Mouse (Mus musculus): ENCODE data around the gene Dvl2. TPM values are rescaled to one million over a fixed set of nuclear protein-coding genes. Genes with fewer than 3 reads are reported as not detected.

Dvl2 gene
- polyA plus RNA-seq, 1 experiment: 45.7 TPM

GRCm38 (mm10) chr11:70030651-70031320 lies 30.4 kb downstream of the Dvl2 start:
- no peak for DNase-seq (ENCODE audit: low read depth)
- TF ChIP-seq POLR2A (IDR thresholded peaks at IDR 0.05; ENCODE audit: borderline replicate concordance, extremely low read depth, insufficient read depth, insufficient read length, poor library complexity, severe bottlenecking) (no peak), CTCF (IDR thresholded peaks at IDR 0.05; ENCODE audit: borderline replicate concordance, extremely low read depth, insufficient read depth, insufficient read length) (no peak)

DNA sequence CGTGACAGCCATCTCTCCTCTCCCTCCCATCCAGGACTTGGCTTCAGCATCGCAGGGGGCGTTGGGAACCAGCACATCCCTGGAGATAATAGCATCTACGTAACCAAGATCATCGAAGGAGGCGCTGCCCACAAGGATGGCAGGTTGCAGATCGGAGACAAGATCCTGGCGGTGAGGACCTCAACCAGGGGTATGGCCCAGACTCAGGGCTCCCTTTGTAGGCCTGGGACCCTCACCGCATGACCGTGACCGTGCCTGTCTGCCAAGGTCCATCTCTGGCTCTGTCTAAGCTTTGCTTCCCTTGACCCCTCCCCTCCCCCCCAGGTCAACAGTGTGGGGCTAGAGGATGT lies 30.9 kb downstream of the Dvl2 start:
- DNase-seq (ENCODE audit: low read depth): no peak
- TF ChIP-seq POLR2A (IDR thresholded peaks at IDR 0.05; ENCODE audit: borderline replicate concordance, extremely low read depth, insufficient read depth, insufficient read length, poor library complexity, severe bottlenecking) (no peak), CTCF (IDR thresholded peaks at IDR 0.05; ENCODE audit: borderline replicate concordance, extremely low read depth, insufficient read depth, insufficient read length) (no peak)

DNA sequence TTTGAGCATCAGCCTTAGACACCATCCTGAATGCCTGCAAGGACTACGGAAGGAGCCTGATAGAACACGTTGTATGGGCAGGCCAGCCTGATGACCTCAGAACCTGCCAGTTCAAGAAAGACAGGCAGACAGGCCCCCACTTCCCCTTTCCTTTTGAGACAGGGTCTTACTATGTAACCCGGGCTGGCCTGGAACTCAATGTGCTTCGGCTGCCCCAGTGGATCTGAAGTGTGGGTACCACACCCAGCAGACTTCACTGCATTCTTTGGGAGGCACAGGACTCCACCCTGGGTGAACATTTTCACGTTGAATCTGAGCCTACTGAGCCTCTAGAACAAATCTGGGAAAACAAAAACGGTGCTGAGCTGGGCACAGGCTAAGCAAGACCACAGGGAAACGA lies 37.8 kb downstream of the Dvl2 start:
- DNase-seq (ENCODE audit: low read depth): no peak
- no peak for TF ChIP-seq POLR2A (IDR thresholded peaks at IDR 0.05; ENCODE audit: borderline replicate concordance, extremely low read depth, insufficient read depth, insufficient read length, poor library complexity, severe bottlenecking)

- no peak for DNase-seq (ENCODE audit: low read depth)
- no peak for TF ChIP-seq POLR2A (IDR thresholded peaks at IDR 0.05; ENCODE audit: borderline replicate concordance, extremely low read depth, insufficient read depth, insufficient read length, poor library complexity, severe bottlenecking)
- no peak for TF ChIP-seq CTCF (IDR thresholded peaks at IDR 0.05; ENCODE audit: borderline replicate concordance, extremely low read depth, insufficient read depth, insufficient read length)
Measured at GRCm38 (mm10) chr11:70039631-70040030, 39.2 kb downstream of the Dvl2 start.

- DNase-seq (ENCODE audit: low read depth): no peak
- TF ChIP-seq CTCF (IDR thresholded peaks at IDR 0.05; ENCODE audit: borderline replicate concordance, extremely low read depth, insufficient read depth, insufficient read length): no peak
- no peak for TF ChIP-seq POLR2A (IDR thresholded peaks at IDR 0.05; ENCODE audit: borderline replicate concordance, extremely low read depth, insufficient read depth, insufficient read length, poor library complexity, severe bottlenecking)
Measured at GRCm38 (mm10) chr11:70040184-70040583, 39.8 kb downstream of the Dvl2 start.

- TF ChIP-seq CTCF (IDR thresholded peaks at IDR 0.05; ENCODE audit: borderline replicate concordance, extremely low read depth, insufficient read depth, insufficient read length) (no peak), POLR2A (IDR thresholded peaks at IDR 0.05; ENCODE audit: borderline replicate concordance, extremely low read depth, insufficient read depth, insufficient read length, poor library complexity, severe bottlenecking) (no peak)
- DNase-seq (ENCODE audit: low read depth): no peak
Measured at GRCm38 (mm10) chr11:70042309-70043085, 42.1 kb downstream of the Dvl2 start.

- TF ChIP-seq CTCF (IDR thresholded peaks at IDR 0.05; ENCODE audit: borderline replicate concordance, extremely low read depth, insufficient read depth, insufficient read length): no peak
- no peak for TF ChIP-seq POLR2A (IDR thresholded peaks at IDR 0.05; ENCODE audit: borderline replicate concordance, extremely low read depth, insufficient read depth, insufficient read length, poor library complexity, severe bottlenecking)
- DNase-seq (ENCODE audit: low read depth): no peak
Measured at GRCm38 (mm10) chr11:70043665-70044064, 43.3 kb downstream of the Dvl2 start.

- DNase-seq (ENCODE audit: low read depth): no peak
- TF ChIP-seq POLR2A (IDR thresholded peaks at IDR 0.05; ENCODE audit: borderline replicate concordance, extremely low read depth, insufficient read depth, insufficient read length, poor library complexity, severe bottlenecking) (no peak), CTCF (IDR thresholded peaks at IDR 0.05; ENCODE audit: borderline replicate concordance, extremely low read depth, insufficient read depth, insufficient read length) (no peak)
Measured at GRCm38 (mm10) chr11:70045435-70045834, 45.0 kb downstream of the Dvl2 start.

- DNase-seq (ENCODE audit: low read depth): peak; percentile 30
- TF ChIP-seq CTCF (IDR thresholded peaks at IDR 0.05; ENCODE audit: borderline replicate concordance, extremely low read depth, insufficient read depth, insufficient read length) (no peak), POLR2A (IDR thresholded peaks at IDR 0.05; ENCODE audit: borderline replicate concordance, extremely low read depth, insufficient read depth, insufficient read length, poor library complexity, severe bottlenecking) (no peak)
Measured at GRCm38 (mm10) chr11:70049366-70049765, 49.0 kb downstream of the Dvl2 start.

DNA sequence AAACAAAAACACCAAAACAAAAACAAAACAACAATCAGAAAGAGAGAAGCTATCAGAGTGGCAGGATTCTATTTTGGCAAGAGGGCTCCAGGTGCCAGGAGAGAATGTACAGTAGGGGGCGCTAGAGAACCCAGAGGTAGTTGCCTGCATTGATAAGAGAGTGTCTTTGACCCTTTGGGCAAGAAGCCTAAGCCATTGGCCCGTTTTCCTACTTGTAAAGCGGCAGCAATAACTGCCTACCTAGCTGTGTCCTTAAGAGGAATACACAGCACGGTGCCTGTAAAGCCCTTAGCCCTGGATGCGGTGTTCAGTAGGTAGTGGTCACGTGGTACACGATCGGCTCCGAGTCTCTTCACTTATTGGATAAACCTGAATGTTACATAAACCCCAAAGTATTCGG lies 49.4 kb downstream of the Dvl2 start:
- TF ChIP-seq CTCF (IDR thresholded peaks at IDR 0.05; ENCODE audit: borderline replicate concordance, extremely low read depth, insufficient read depth, insufficient read length) (peak; percentile 29; the same call in 1 of the 2 replicates), POLR2A (IDR thresholded peaks at IDR 0.05; ENCODE audit: borderline replicate concordance, extremely low read depth, insufficient read depth, insufficient read length, poor library complexity, severe bottlenecking) (no peak)
- no peak for DNase-seq (ENCODE audit: low read depth)

DNA sequence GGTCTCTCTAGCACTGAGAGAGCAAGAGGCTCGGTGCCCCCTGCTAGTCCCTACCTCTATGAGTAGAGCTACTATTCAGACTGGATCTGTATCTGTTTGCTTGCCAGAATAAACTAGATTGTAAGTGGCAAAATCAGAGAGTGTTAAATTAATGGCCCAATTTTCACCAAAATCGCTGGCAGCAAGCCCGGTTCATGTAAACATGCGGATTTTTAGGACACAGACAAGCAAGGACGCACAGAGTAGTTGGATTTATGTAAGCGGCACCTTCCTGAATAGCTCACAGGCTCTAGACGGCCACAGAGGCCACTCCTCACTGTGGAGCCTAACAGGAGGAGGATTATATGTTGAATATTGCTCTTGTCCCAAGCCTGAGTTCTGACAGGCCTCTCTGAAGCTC lies 52.8 kb downstream of the Dvl2 start:
- DNase-seq (ENCODE audit: low read depth): peak; percentile 15
- TF ChIP-seq POLR2A (IDR thresholded peaks at IDR 0.05; ENCODE audit: borderline replicate concordance, extremely low read depth, insufficient read depth, insufficient read length, poor library complexity, severe bottlenecking) (no peak), CTCF (IDR thresholded peaks at IDR 0.05; ENCODE audit: borderline replicate concordance, extremely low read depth, insufficient read depth, insufficient read length) (no peak)

All from brain, embryonic 14.5 days (tissue).